Mouse (Mus musculus): ENCODE data around the gene Lipm. TPM values are rescaled to one million over a fixed set of nuclear protein-coding genes. Genes with fewer than 3 reads are reported as not detected.

Lipm gene
- polyA plus RNA-seq, 1 experiment from 2014 or later = not detected

GRCm38 (mm10) chr19:34151909-34152308 lies 51.2 kb downstream of the Lipm start:
- H3K27ac ChIP-seq (ENCODE audit: low read depth, low read length) = no peak overlapping the region
- no peak overlapping the region for H3K4me2 ChIP-seq (ENCODE audit: low read depth, low read length)
- ATAC-seq (ENCODE audit: low read depth) = no peak
- no peak overlapping the region for H3K9ac ChIP-seq (replicated peaks; ENCODE audit: low read depth, low read length)
- no peaks in the 10 kb centered on the region for H3K36me3 ChIP-seq (ENCODE audit: control insufficient read depth, insufficient read depth, low read length)
- WGBS = 95% methylated on average over 1 of the region's 1 CpGs
- no peaks in the 10 kb centered on the region for H3K4me1 ChIP-seq (ENCODE audit: control insufficient read depth, insufficient read depth, low read length)
- no peaks in the 10 kb centered on the region for H3K9me3 ChIP-seq (ENCODE audit: control insufficient read depth, low read length)
- H3K27me3 ChIP-seq (ENCODE audit: control insufficient read depth, insufficient read depth, low read length) = no peaks in the 10 kb centered on the region
- no peak overlapping the region for H3K4me3 ChIP-seq (ENCODE audit: low read depth, low read length)

- no peak overlapping the region for H3K27ac ChIP-seq (ENCODE audit: low read depth, low read length)
- H3K36me3 ChIP-seq (ENCODE audit: control insufficient read depth, insufficient read depth, low read length) = no peaks in the 10 kb centered on the region
- no peak for ATAC-seq (ENCODE audit: low read depth)
- 85% methylated on average over 5 of the region's 6 CpGs for WGBS
- H3K9me3 ChIP-seq (ENCODE audit: control insufficient read depth, low read length) = no peaks in the 10 kb centered on the region
- no peaks in the 10 kb centered on the region for H3K27me3 ChIP-seq (ENCODE audit: control insufficient read depth, insufficient read depth, low read length)
- H3K4me2 ChIP-seq (ENCODE audit: low read depth, low read length) = no peak overlapping the region
- H3K9ac ChIP-seq (replicated peaks; ENCODE audit: low read depth, low read length) = no peak overlapping the region
- H3K4me1 ChIP-seq (ENCODE audit: control insufficient read depth, insufficient read depth, low read length) = no peaks in the 10 kb centered on the region
- H3K4me3 ChIP-seq (ENCODE audit: low read depth, low read length) = no peak overlapping the region
Observed at GRCm38 (mm10) chr19:34153263-34154144, 52.8 kb downstream of the Lipm start.

GRCm38 (mm10) chr19:34162693-34163092 lies 62.0 kb downstream of the Lipm start:
- Histone ChIP-seq H3K36me3 (ENCODE audit: control insufficient read depth, insufficient read depth, low read length) (no peaks in the 10 kb centered on the region), H3K27ac (ENCODE audit: low read depth, low read length) (no peak overlapping the region), H3K4me3 (ENCODE audit: low read depth, low read length) (no peak overlapping the region), H3K27me3 (ENCODE audit: control insufficient read depth, insufficient read depth, low read length) (no peaks in the 10 kb centered on the region), H3K9ac (replicated peaks; ENCODE audit: low read depth, low read length) (no peak overlapping the region), H3K4me2 (ENCODE audit: low read depth, low read length) (no peak overlapping the region), H3K4me1 (ENCODE audit: control insufficient read depth, insufficient read depth, low read length) (no peaks in the 10 kb centered on the region), H3K9me3 (ENCODE audit: control insufficient read depth, low read length) (no peaks in the 10 kb centered on the region)
- no peak for ATAC-seq (ENCODE audit: low read depth)
- 91% methylated on average over 5 of the region's 5 CpGs for WGBS

GRCm38 (mm10) chr19:34165891-34166290 lies 65.2 kb downstream of the Lipm start, which contains the start of gene Ankrd22:
TSS of gene Ankrd22 (minus strand) at chr19:34166053.
- Histone ChIP-seq H3K4me3 (ENCODE audit: low read depth, low read length) (no peak within 1 kb of the TSS), H3K4me2 (ENCODE audit: low read depth, low read length) (no peak within 1 kb of the TSS), H3K9me3 (ENCODE audit: control insufficient read depth, low read length) (no peaks in the 10 kb centered on the region), H3K4me1 (ENCODE audit: control insufficient read depth, insufficient read depth, low read length) (no peaks in the 10 kb centered on the region), H3K9ac (replicated peaks; ENCODE audit: low read depth, low read length) (no peak within 1 kb of the TSS), H3K27ac (ENCODE audit: low read depth, low read length) (no peak within 1 kb of the TSS), H3K36me3 (ENCODE audit: control insufficient read depth, insufficient read depth, low read length) (no peaks in the 10 kb centered on the region), H3K27me3 (ENCODE audit: control insufficient read depth, insufficient read depth, low read length) (no peaks in the 10 kb centered on the region)
- ATAC-seq (ENCODE audit: low read depth) = no peak
- WGBS = 84% methylated on average over 5 of the region's 5 CpGs

GRCm38 (mm10) chr19:34166386-34166785 lies 65.7 kb downstream of the Lipm start:
- Histone ChIP-seq H3K36me3 (ENCODE audit: control insufficient read depth, insufficient read depth, low read length) (no peaks in the 10 kb centered on the region), H3K27me3 (ENCODE audit: control insufficient read depth, insufficient read depth, low read length) (no peaks in the 10 kb centered on the region), H3K4me1 (ENCODE audit: control insufficient read depth, insufficient read depth, low read length) (no peaks in the 10 kb centered on the region), H3K4me3 (ENCODE audit: low read depth, low read length) (no peak overlapping the region), H3K27ac (ENCODE audit: low read depth, low read length) (no peak overlapping the region), H3K9me3 (ENCODE audit: control insufficient read depth, low read length) (no peaks in the 10 kb centered on the region), H3K4me2 (ENCODE audit: low read depth, low read length) (no peak overlapping the region), H3K9ac (replicated peaks; ENCODE audit: low read depth, low read length) (no peak overlapping the region)
- WGBS = 72% methylated on average over 4 of the region's 4 CpGs
- no peak for ATAC-seq (ENCODE audit: low read depth)

- WGBS = 41% methylated on average over 7 of the region's 7 CpGs
- Histone ChIP-seq H3K4me1 (ENCODE audit: control insufficient read depth, insufficient read depth, low read length) (no peaks in the 10 kb centered on the region), H3K4me2 (ENCODE audit: low read depth, low read length) (no peak overlapping the region), H3K4me3 (ENCODE audit: low read depth, low read length) (no peak overlapping the region), H3K27me3 (ENCODE audit: control insufficient read depth, insufficient read depth, low read length) (no peaks in the 10 kb centered on the region), H3K9me3 (ENCODE audit: control insufficient read depth, low read length) (no peaks in the 10 kb centered on the region), H3K36me3 (ENCODE audit: control insufficient read depth, insufficient read depth, low read length) (no peaks in the 10 kb centered on the region), H3K9ac (replicated peaks; ENCODE audit: low read depth, low read length) (no peak overlapping the region), H3K27ac (ENCODE audit: low read depth, low read length) (no peak overlapping the region)
- ATAC-seq (ENCODE audit: low read depth) = no peak
Observed at GRCm38 (mm10) chr19:34167896-34168661, 67.3 kb downstream of the Lipm start.

GRCm38 (mm10) chr19:34169121-34169520 lies 68.4 kb downstream of the Lipm start:
- H3K9me3 ChIP-seq (ENCODE audit: control insufficient read depth, low read length) = no peaks in the 10 kb centered on the region
- no peak for ATAC-seq (ENCODE audit: low read depth)
- no peaks in the 10 kb centered on the region for H3K4me1 ChIP-seq (ENCODE audit: control insufficient read depth, insufficient read depth, low read length)
- no peaks in the 10 kb centered on the region for H3K27me3 ChIP-seq (ENCODE audit: control insufficient read depth, insufficient read depth, low read length)
- no peaks in the 10 kb centered on the region for H3K36me3 ChIP-seq (ENCODE audit: control insufficient read depth, insufficient read depth, low read length)
- H3K27ac ChIP-seq (ENCODE audit: low read depth, low read length) = no peak overlapping the region
- no peak overlapping the region for H3K4me2 ChIP-seq (ENCODE audit: low read depth, low read length)
- H3K9ac ChIP-seq (replicated peaks; ENCODE audit: low read depth, low read length) = no peak overlapping the region
- H3K4me3 ChIP-seq (ENCODE audit: low read depth, low read length) = no peak overlapping the region

GRCm38 (mm10) chr19:34171167-34171566 lies 70.4 kb downstream of the Lipm start:
- Histone ChIP-seq H3K27ac (ENCODE audit: low read depth, low read length) (no peak overlapping the region), H3K4me1 (ENCODE audit: control insufficient read depth, insufficient read depth, low read length) (no peaks in the 10 kb centered on the region), H3K9ac (replicated peaks; ENCODE audit: low read depth, low read length) (no peak overlapping the region), H3K4me3 (ENCODE audit: low read depth, low read length) (no peak overlapping the region), H3K9me3 (ENCODE audit: control insufficient read depth, low read length) (no peaks in the 10 kb centered on the region), H3K36me3 (ENCODE audit: control insufficient read depth, insufficient read depth, low read length) (no peaks in the 10 kb centered on the region), H3K27me3 (ENCODE audit: control insufficient read depth, insufficient read depth, low read length) (no peaks in the 10 kb centered on the region), H3K4me2 (ENCODE audit: low read depth, low read length) (no peak overlapping the region)
- ATAC-seq (ENCODE audit: low read depth) = no peak
- 82% methylated on average over 3 of the region's 3 CpGs for whole genome bisulfite sequencing
